Mouse (Mus musculus) spleen, adult 2 months (tissue): ENCODE measurements at regions not wholly inside any gene's neighbourhood (a gene's known extent, or its start where the extent isn't known, plus 50 kb on each side); places are given as distances from the start of the nearest gene placed in this dataset.

ENCODE experiments used
- CTCF ChIP-seq: fragments of 200-500 bp; IDR thresholded peaks from 2 replicates; pipeline ENCODE4 v1.5.1; 2011; ENCODE audit warnings: mild to moderate bottlenecking, inconsistent platforms; ENCODE audit not compliant: insufficient read depth, insufficient read length, insufficient replicate concordance; ENCODE audit errors: extremely low read depth
- POLR2A ChIP-seq: fragments of 200-500 bp; IDR thresholded peaks from 2 replicates; pipeline ENCODE4 v1.6.1; 2011; ENCODE audit warnings: low read depth, low read length, inconsistent platforms

DNA sequence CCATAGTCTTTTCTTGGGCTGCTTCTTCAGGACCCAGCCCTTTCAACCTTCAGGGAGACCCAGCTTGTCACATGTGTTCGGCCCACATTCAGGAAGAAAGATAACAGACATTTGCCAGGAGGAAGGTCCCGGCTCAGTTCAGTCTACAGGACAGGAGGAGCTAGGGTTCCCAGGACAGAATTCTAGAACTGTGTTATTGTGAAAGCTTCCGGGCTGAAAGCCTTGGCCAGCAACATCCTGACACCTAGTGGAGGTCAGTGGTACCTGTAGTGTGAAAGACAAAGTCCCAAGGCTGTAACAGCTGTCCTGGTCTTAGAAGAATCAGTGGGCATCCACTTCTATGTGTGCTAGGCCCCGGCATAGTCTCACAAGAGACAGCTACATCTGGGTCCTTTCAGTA, 463.1 kb downstream of the Prdm13 start:
- TF ChIP-seq CTCF (no peak), POLR2A (no peak)
